ENCODE assay signal across 21 mouse cellular contexts in the genomic region with DNA sequence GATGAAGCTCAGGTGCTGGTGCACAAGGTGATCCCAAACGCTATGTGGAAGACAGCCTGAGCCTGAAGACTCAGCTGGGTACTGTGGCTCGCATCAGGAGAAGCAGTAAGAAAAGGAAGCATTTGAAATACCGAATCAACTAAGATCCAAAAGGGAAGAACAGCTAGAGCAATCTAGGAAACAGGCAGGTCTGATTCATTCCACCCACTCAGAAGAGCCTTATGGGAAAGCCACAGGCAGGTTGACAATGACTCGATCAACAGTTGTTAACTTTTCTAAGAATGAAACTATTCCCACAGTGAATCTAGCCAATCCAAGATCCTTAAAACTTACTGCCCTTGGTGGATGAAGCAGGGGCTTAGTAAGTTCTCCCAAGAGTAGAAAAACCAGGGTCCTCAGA.
DNase-seq lines count a peak whose midpoint lies in the region; ATAC-seq lines count a peak whose summit lies in the region.
"Had no signal": no experiment of that assay in that cellular context is flagged by ENCODE, and none has a peak within 500 bp of the region (broad histone marks: within the 10 kb centered on the region; RNA-seq: fewer than 3 reads in every experiment).

No protein-coding gene starts in this region.

- intact Hi-C loops in left cerebral cortex, postnatal 14 days (cut with DNase I), result no loop called here
- intact Hi-C loops in left cerebral cortex, postnatal 10 days (cut with DNase I), result no loop called here
- intact Hi-C loops in left cerebral cortex, postnatal 36 days (cut with DNase I), result no loop called here

- peak; percentile 82 for ATAC-seq in frontal cortex, adult (ENCODE audit: low TSS enrichment)
- ATAC-seq: forebrain, embryonic 13.5 days; intestine, postnatal 0 days; Patski had no signal

- DNase-seq in frontal cortex, postnatal 10 days (ENCODE audit: low spot score in 2 of 2), result no peak
- DNase-seq in left cerebral cortex, postnatal 14 days (ENCODE audit: low spot score in 2 of 2), result peak; percentile 15 to 19
- DNase-seq in left cerebral cortex, postnatal 10 days (ENCODE audit: extremely low spot score in 1 of 2, low spot score in 2 of 2), result no peak
- peak; percentile 74 for DNase-seq in brain, adult 2 months (ENCODE audit: low read depth, low spot score)
- DNase-seq in left cerebral cortex, postnatal 36 days (ENCODE audit: low spot score in 2 of 2), result peak; percentile 5 to 17
- DNase-seq in cerebellum, adult 11-12 months, result no peak
- DNase-seq: adrenal gland, postnatal 10 days; cerebellum, adult 11 months; cerebellum, adult 9-11 months; embryo, embryonic 11 days; gastrocnemius, adult 2 months; gastrocnemius, postnatal 36 days; heart, adult 2 months; heart, postnatal 10 days; kidney, adult 9 months; kidney, postnatal 10 days; lung, adult 2 months had no signal

Comparison
In these comparisons a context has a peak if more than half of its experiments do, and no peak if none do; other contexts are left out.
1. DNase-seq: peak in left cerebral cortex, postnatal 14 days (2 of 2), brain, adult 2 months (single experiment) and left cerebral cortex, postnatal 36 days (2 of 2); none in frontal cortex, postnatal 10 days (0 of 2), left cerebral cortex, postnatal 10 days (0 of 2) and cerebellum, adult 11-12 months (single experiment).